ENCODE assay signal across 9 mouse cellular contexts in genomic region chr2:27248211-27248610, GRCm38 (mm10). TPM values are rescaled to one million over a fixed set of nuclear protein-coding genes. Genes with fewer than 3 reads are reported as not detected.
A peak's percentile ranks its signal among the peaks of the same experiment; 100 is the strongest.
DNase-seq lines count a peak whose midpoint lies in the region; ATAC-seq lines count a peak whose summit lies in the region.
"Had no signal": no experiment of that assay in that cellular context is flagged by ENCODE, and none has a peak within 500 bp of the region (broad histone marks: within the 10 kb centered on the region; RNA-seq: fewer than 3 reads in every experiment).

Gene Sardh, minus strand, starts transcription at chr2:27248337.

- H3K36me3 ChIP-seq in hindbrain, embryonic 13.5 days, result no peaks in the 10 kb centered on the region
- no peaks in the 10 kb centered on the region for H3K36me3 ChIP-seq in hindbrain, embryonic 16.5 days (ENCODE audit: control insufficient read depth, insufficient read depth, low read length)
- H3K36me3 ChIP-seq in embryonic facial prominence, embryonic 14.5 days (ENCODE audit: control insufficient read depth, insufficient read depth, low read length), result no peaks in the 10 kb centered on the region
- no peaks in the 10 kb centered on the region for H3K36me3 ChIP-seq in liver, embryonic 11.5 days (ENCODE audit: control insufficient read depth, insufficient read depth, low read length)

- H3K27me3 ChIP-seq in hindbrain, embryonic 13.5 days, result no peaks in the 10 kb centered on the region
- H3K27me3 ChIP-seq in hindbrain, embryonic 16.5 days (replicated peaks; ENCODE audit: control insufficient read depth, insufficient read depth, low read length), result no peaks in the 10 kb centered on the region
- H3K27me3 ChIP-seq in embryonic facial prominence, embryonic 14.5 days (replicated peaks; ENCODE audit: control insufficient read depth, insufficient read depth, low read length), result no peaks in the 10 kb centered on the region
- no peaks in the 10 kb centered on the region for H3K27me3 ChIP-seq in liver, embryonic 11.5 days (replicated peaks; ENCODE audit: control insufficient read depth, insufficient read depth, low read length)

- H3K9me3 ChIP-seq in hindbrain, embryonic 13.5 days, result no peaks in the 10 kb centered on the region
- no peaks in the 10 kb centered on the region for H3K9me3 ChIP-seq in hindbrain, embryonic 16.5 days (ENCODE audit: control insufficient read depth, low read length)
- no peaks in the 10 kb centered on the region for H3K9me3 ChIP-seq in embryonic facial prominence, embryonic 14.5 days (ENCODE audit: control insufficient read depth, low read length)
- no peaks in the 10 kb centered on the region for H3K9me3 ChIP-seq in liver, embryonic 11.5 days (ENCODE audit: control insufficient read depth, low read length)

- no peak within 1 kb of the TSS for H3K4me2 ChIP-seq in hindbrain, embryonic 13.5 days
- no peak within 1 kb of the TSS for H3K4me2 ChIP-seq in hindbrain, embryonic 16.5 days (ENCODE audit: low read length)
- H3K4me2 ChIP-seq in embryonic facial prominence, embryonic 14.5 days (ENCODE audit: low read depth, low read length), result peak within 1 kb of the TSS; percentile 42
- H3K4me2 ChIP-seq in liver, embryonic 11.5 days, result peak within 1 kb of the TSS; percentile 16

- no peak for ATAC-seq in hindbrain, embryonic 13.5 days (ENCODE audit: low FRiP score)
- no peak for ATAC-seq in hindbrain, embryonic 16.5 days
- no peak for ATAC-seq in embryonic facial prominence, embryonic 14.5 days (ENCODE audit: low read depth)
- peak; percentile 54 for ATAC-seq in liver, embryonic 11.5 days (replicated peaks; ENCODE audit: low FRiP score)
- ATAC-seq in megakaryocyte progenitor cell, adult 5-6 weeks (replicated peaks; ENCODE audit: poor library complexity), result no peak

- H3K4me1 ChIP-seq in hindbrain, embryonic 13.5 days (replicated peaks), result peaks cover 13% of the 10 kb centered on the region; the same call in 1 of the 2 replicates
- H3K4me1 ChIP-seq in hindbrain, embryonic 16.5 days (ENCODE audit: control insufficient read depth, insufficient read depth, low read depth, low read length), result no peaks in the 10 kb centered on the region; the same call in none of the 2 replicates
- peaks cover 12% of the 10 kb centered on the region for H3K4me1 ChIP-seq in embryonic facial prominence, embryonic 14.5 days (ENCODE audit: control insufficient read depth, insufficient read depth, low read length)
- peaks cover 17% of the 10 kb centered on the region for H3K4me1 ChIP-seq in liver, embryonic 11.5 days (replicated peaks; ENCODE audit: control insufficient read depth, insufficient read depth, low read length)

- no peak for DNase-seq in embryonic facial prominence, embryonic 14.5 days (ENCODE audit: low spot score)
- peak; percentile 93 for DNase-seq in kidney, adult 11 months
- no peak for DNase-seq in liver, embryonic 11.5 days (ENCODE audit: low spot score)
- DNase-seq in embryo, embryonic 10.5 days (ENCODE audit: low spot score), result no peak
- DNase-seq in right cerebral cortex, postnatal 25 days, result no peak

- no peak within 1 kb of the TSS for H3K9ac ChIP-seq in hindbrain, embryonic 13.5 days
- H3K9ac ChIP-seq in hindbrain, embryonic 16.5 days (ENCODE audit: low read depth, low read length), result no peak within 1 kb of the TSS
- H3K9ac ChIP-seq in embryonic facial prominence, embryonic 14.5 days (ENCODE audit: low read depth, low read length), result no peak within 1 kb of the TSS
- no peak within 1 kb of the TSS for H3K9ac ChIP-seq in liver, embryonic 11.5 days (ENCODE audit: low read depth, low read length)

- H3K4me3 ChIP-seq in hindbrain, embryonic 13.5 days, result no peak within 1 kb of the TSS
- H3K4me3 ChIP-seq in hindbrain, embryonic 16.5 days (ENCODE audit: low read length), result no peak within 1 kb of the TSS
- no peak within 1 kb of the TSS for H3K4me3 ChIP-seq in embryonic facial prominence, embryonic 14.5 days (ENCODE audit: low read depth, low read length)
- no peak within 1 kb of the TSS for H3K4me3 ChIP-seq in liver, embryonic 11.5 days (ENCODE audit: low read depth, low read length)

- H3K27ac ChIP-seq in hindbrain, embryonic 13.5 days, result 0 out of 2 replicates have a peak within 1 kb of the TSS, but pooled peaks have one; percentile 12
- H3K27ac ChIP-seq in hindbrain, embryonic 16.5 days (ENCODE audit: low read depth, low read length), result no peak within 1 kb of the TSS
- peak within 1 kb of the TSS; percentile 59 for H3K27ac ChIP-seq in embryonic facial prominence, embryonic 14.5 days (replicated peaks; ENCODE audit: low read depth, low read length)
- H3K27ac ChIP-seq in liver, embryonic 11.5 days (ENCODE audit: low read depth, low read length), result peak within 1 kb of the TSS; percentile 75; the same call in 1 of the 2 replicates

- WGBS in hindbrain, embryonic 13.5 days, result 83% methylated on average over 2 of the region's 2 CpGs
- 84% methylated on average over 2 of the region's 2 CpGs for WGBS in hindbrain, embryonic 16.5 days
- 77% methylated on average over 2 of the region's 2 CpGs for WGBS in embryonic facial prominence, embryonic 14.5 days
- WGBS in liver, embryonic 11.5 days, result 59% methylated on average over 2 of the region's 2 CpGs

RNA-seq across cellular contexts. Expression of gene Sardh, which starts in this region (rescaled TPM):
- polyA plus RNA-seq in hindbrain, embryonic 13.5 days (2015; fragmentation: Nextera tagmentation; extraction: Ambion mirVana), result 4.8 and 6.6 TPM in 2 replicates
- 9.1 and 10.2 TPM in 2 replicates for polyA plus RNA-seq in hindbrain, embryonic 16.5 days (2015; fragmentation: Nextera tagmentation; extraction: Ambion mirVana)
- polyA plus RNA-seq in embryonic facial prominence, embryonic 14.5 days (2014; fragmentation: Nextera tagmentation; extraction: Ambion mirVana), result 10.2 and 10.7 TPM in 2 replicates
- polyA plus RNA-seq in liver, embryonic 11.5 days (2014; fragmentation: Nextera tagmentation; extraction: Ambion mirVana), result 38.0 and 40.6 TPM in 2 replicates
- total RNA-seq in megakaryocyte progenitor cell, adult 5-6 weeks (2015), result not detected in 2 replicates
- total RNA-seq in megakaryocyte progenitor cell, adult 5-6 weeks (2017), result not detected in 2 replicates
- total RNA-seq: monocyte, adult 5-6 weeks had no signal

Comparison
In these comparisons a context has a peak if more than half of its experiments do, and no peak if none do; other contexts are left out.
1. H3K4me2 ChIP-seq: peak in embryonic facial prominence, embryonic 14.5 days (single experiment) and liver, embryonic 11.5 days (single experiment); none in hindbrain, embryonic 13.5 days (single experiment) and hindbrain, embryonic 16.5 days (single experiment).